Mouse (Mus musculus): ENCODE measurements around the gene Prkce. TPM values are rescaled to one million over a fixed set of nuclear protein-coding genes. Genes with fewer than 3 reads are reported as not detected.

The Prkce gene
- polyA plus RNA-seq, 1 experiment from 2014 or later = 48.0 TPM

DNA sequence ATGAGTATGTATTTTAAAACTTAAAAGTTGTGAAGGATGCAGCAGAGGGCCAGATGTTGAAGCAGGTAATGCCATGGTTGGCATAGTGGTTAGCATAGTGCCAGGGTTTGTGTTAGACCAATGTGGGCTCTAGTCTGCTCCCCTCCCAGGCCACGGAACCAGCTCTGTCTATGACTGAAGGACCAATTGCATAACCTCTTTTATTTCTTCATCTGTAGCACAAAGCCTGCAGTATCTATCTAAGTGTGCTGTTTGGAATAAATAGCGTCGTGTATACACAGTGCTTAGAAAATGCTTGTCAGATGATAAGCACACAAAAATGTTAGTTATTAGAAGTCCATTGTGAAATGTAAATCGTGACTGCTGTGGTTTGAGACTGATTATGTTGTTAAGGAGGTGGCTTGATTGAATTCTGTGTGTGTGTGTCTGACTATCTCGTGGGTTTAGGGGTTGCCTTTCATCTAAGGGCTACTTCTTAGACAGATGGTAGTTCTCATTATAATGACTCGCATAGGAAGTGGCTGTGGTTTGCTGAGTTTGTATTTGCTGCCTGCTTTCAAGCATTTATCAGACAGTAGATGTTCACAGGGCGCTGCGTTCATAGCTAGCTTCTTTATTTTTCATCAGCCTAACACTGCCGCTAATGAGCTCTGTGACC, 17.1 kb downstream of the Prkce start:
- no peak overlapping the region for H3K9ac ChIP-seq (replicated peaks)
- H3K9me3 ChIP-seq (replicated peaks) = no peaks in the 10 kb centered on the region
- H3K4me3 ChIP-seq (replicated peaks) = no peak overlapping the region
- H3K4me1 ChIP-seq = peaks cover 14% of the 10 kb centered on the region
- no peak overlapping the region for H3K4me2 ChIP-seq
- 68% methylated on average over 9 of the region's 9 CpGs for WGBS
- no peaks in the 10 kb centered on the region for H3K27me3 ChIP-seq (replicated peaks)
- no peak overlapping the region for H3K27ac ChIP-seq (replicated peaks)
- ATAC-seq (ENCODE audit: low FRiP score) = no peak
- no peaks in the 10 kb centered on the region for H3K36me3 ChIP-seq

- no peaks in the 10 kb centered on the region for H3K36me3 ChIP-seq
- no peak overlapping the region for H3K9ac ChIP-seq (replicated peaks)
- H3K4me2 ChIP-seq = no peak overlapping the region
- no peaks in the 10 kb centered on the region for H3K9me3 ChIP-seq (replicated peaks)
- H3K27me3 ChIP-seq (replicated peaks) = no peaks in the 10 kb centered on the region
- WGBS = 51% methylated on average over 7 of the region's 7 CpGs
- ATAC-seq (ENCODE audit: low FRiP score) = no peak
- H3K4me1 ChIP-seq = peaks cover 14% of the 10 kb centered on the region
- no peak overlapping the region for H3K27ac ChIP-seq (replicated peaks)
- no peak overlapping the region for H3K4me3 ChIP-seq (replicated peaks)
Observed at GRCm38 (mm10) chr17:86185584-86185983, 18.0 kb downstream of the Prkce start.

DNA sequence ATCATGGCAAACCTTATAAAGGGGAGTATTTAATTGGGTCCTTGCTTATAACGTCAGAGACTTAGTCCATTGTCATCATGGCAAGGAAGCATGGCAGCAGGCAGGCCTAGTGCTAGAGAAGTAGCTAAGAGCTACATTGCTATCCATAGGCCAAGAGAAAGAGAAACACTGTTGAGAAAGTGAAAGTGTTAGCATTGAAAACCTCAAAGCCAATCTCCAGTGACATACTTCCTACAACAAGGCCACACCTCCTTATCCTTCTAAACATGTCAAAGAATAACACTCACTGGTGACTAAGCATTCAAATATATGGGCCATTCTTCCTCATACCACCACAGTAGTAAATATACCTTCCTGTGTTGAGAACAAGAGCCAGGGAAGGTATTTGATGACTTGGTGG, 20.2 kb downstream of the Prkce start:
- 82% methylated on average over 1 of the region's 1 CpGs for WGBS
- ATAC-seq (ENCODE audit: low FRiP score) = no peak
- Histone ChIP-seq H3K4me2 (no peak overlapping the region), H3K4me1 (peaks cover 20% of the 10 kb centered on the region), H3K9ac (replicated peaks) (no peak overlapping the region), H3K36me3 (no peaks in the 10 kb centered on the region), H3K4me3 (replicated peaks) (no peak overlapping the region), H3K27ac (replicated peaks) (no peak overlapping the region), H3K27me3 (replicated peaks) (no peaks in the 10 kb centered on the region), H3K9me3 (replicated peaks) (no peaks in the 10 kb centered on the region)

GRCm38 (mm10) chr17:86193979-86194378, 26.4 kb downstream of the Prkce start:
- Histone ChIP-seq H3K9me3 (replicated peaks) (no peaks in the 10 kb centered on the region), H3K4me1 (peaks cover 6% of the 10 kb centered on the region; the same call in 1 of the 2 replicates), H3K9ac (replicated peaks) (no peak overlapping the region), H3K27ac (replicated peaks) (no peak overlapping the region), H3K27me3 (replicated peaks) (no peaks in the 10 kb centered on the region), H3K4me2 (no peak overlapping the region), H3K4me3 (replicated peaks) (no peak overlapping the region), H3K36me3 (no peaks in the 10 kb centered on the region)
- no peak for ATAC-seq (ENCODE audit: low FRiP score)
- 89% methylated on average over 6 of the region's 6 CpGs for WGBS

DNA sequence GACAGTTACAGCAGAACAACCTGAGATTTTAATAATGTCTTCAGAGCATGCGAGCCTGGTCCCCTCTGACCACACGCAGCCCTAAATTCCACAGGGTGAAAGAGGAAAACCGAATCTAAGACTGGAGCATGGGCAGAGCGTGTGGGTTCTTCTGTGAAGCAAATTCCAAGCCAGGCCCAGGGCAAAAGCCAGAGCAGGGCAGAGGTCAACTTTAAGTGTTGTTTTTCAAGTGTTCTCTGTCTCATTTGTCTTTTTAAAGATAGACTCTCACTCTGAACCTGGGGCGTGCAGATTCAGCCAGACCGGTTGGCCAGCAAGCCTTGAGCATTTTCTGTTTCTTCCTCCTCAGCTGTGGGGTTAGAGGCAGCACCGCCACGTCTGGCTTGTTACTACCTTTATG, 27.3 kb downstream of the Prkce start:
- Histone ChIP-seq H3K27me3 (replicated peaks) (no peaks in the 10 kb centered on the region), H3K4me2 (no peak overlapping the region), H3K4me3 (replicated peaks) (no peak overlapping the region), H3K4me1 (peaks cover 6% of the 10 kb centered on the region; the same call in 1 of the 2 replicates), H3K27ac (replicated peaks) (no peak overlapping the region), H3K36me3 (no peaks in the 10 kb centered on the region), H3K9me3 (replicated peaks) (no peaks in the 10 kb centered on the region), H3K9ac (replicated peaks) (no peak overlapping the region)
- no peak for ATAC-seq (ENCODE audit: low FRiP score)
- 88% methylated on average over 8 of the region's 8 CpGs for WGBS

GRCm38 (mm10) chr17:86198496-86199465, 31.2 kb downstream of the Prkce start:
- Histone ChIP-seq H3K36me3 (no peaks in the 10 kb centered on the region), H3K4me2 (no peak overlapping the region), H3K9me3 (replicated peaks) (no peaks in the 10 kb centered on the region), H3K4me1 (peaks cover 14% of the 10 kb centered on the region), H3K4me3 (replicated peaks) (no peak overlapping the region), H3K27ac (replicated peaks) (no peak overlapping the region), H3K27me3 (replicated peaks) (no peaks in the 10 kb centered on the region), H3K9ac (replicated peaks) (no peak overlapping the region)
- ATAC-seq (ENCODE audit: low FRiP score) = no peak
- 81% methylated on average over 16 of the region's 16 CpGs for WGBS

DNA sequence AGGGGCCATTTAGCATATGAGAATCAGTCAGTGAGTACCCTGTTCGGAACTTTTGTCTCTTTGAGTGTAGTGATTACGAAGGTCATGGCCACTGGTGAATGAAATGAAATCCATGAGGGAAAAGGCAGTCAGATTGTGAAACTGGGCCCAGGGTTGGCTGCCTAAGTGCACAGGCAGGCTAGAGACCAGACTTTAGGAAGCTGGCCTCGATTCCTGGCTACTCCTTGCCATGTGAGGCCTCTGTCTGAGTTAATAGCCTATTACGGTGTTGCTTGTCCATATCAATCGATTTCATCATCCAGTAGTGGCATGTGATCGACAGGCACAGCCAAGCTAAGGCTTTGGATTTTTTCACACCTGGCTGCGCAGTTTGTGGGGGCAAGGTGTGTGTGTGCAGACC, 34.4 kb downstream of the Prkce start:
- ATAC-seq (ENCODE audit: low FRiP score) = no peak

GRCm38 (mm10) chr17:86202972-86203371, 35.4 kb downstream of the Prkce start:
- ATAC-seq (ENCODE audit: low FRiP score) = no peak
- Histone ChIP-seq H3K9me3 (replicated peaks) (no peaks in the 10 kb centered on the region), H3K4me1 (peaks cover 29% of the 10 kb centered on the region), H3K9ac (replicated peaks) (no peak overlapping the region), H3K4me3 (replicated peaks) (no peak overlapping the region), H3K36me3 (no peaks in the 10 kb centered on the region), H3K27ac (replicated peaks) (no peak overlapping the region), H3K27me3 (replicated peaks) (no peaks in the 10 kb centered on the region), H3K4me2 (no peak overlapping the region)
- WGBS = 93% methylated on average over 6 of the region's 6 CpGs

More for the DNA sequence above, 34.4 kb downstream of the Prkce start:
- H3K4me1 ChIP-seq = peaks cover 29% of the 10 kb centered on the region
- WGBS = 87% methylated on average over 7 of the region's 7 CpGs
- H3K27me3 ChIP-seq (replicated peaks) = no peaks in the 10 kb centered on the region
- no peaks in the 10 kb centered on the region for H3K9me3 ChIP-seq (replicated peaks)
- H3K4me2 ChIP-seq = no peak overlapping the region
- H3K36me3 ChIP-seq = no peaks in the 10 kb centered on the region
- no peak overlapping the region for H3K27ac ChIP-seq (replicated peaks)
- H3K4me3 ChIP-seq (replicated peaks) = no peak overlapping the region
- H3K9ac ChIP-seq (replicated peaks) = no peak overlapping the region

DNA sequence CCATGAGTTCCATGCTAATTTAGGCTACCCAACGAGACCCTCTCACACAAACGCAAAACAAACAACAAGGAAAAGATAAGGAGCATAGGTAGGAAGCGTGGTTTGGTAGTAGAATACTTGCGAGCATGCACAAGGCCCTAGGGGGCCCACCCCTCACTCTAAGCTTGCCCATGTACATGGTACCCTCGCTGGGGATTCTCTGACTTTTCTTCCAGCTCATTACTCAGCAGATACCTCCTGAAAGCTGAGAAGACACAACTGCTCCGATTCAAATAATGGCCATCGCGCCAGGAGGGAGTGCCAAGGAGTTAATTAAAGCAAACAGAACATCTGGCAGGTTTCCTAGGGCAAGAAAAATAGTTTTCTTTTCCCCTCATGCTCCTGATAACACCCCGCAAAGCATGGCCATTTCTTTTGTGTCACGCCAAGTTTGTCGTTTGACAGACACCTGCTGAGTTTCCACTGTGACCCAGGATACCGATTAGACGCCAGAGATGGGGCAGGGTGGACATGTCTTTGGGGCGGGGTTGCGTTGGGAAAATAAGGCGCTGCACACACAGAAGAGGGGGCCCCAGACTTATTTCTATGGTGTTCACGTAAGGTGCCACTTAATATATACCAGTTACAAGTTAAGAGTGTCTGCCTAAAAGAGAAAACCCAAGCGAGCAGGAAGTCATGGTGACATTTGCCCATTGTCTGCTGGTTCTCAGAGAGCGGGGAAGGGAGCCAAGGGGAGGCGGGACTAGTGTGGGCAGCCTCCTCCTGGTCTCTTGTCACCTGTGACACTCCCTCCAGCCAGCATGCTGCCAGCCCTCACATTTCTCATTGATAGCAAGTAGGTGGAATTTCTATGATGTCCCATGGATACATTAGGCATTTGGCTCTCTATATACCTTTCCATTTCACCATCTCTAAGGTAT, 36.2 kb downstream of the Prkce start:
- Histone ChIP-seq H3K9me3 (replicated peaks) (no peaks in the 10 kb centered on the region), H3K27me3 (replicated peaks) (no peaks in the 10 kb centered on the region), H3K4me3 (replicated peaks) (no peak overlapping the region), H3K9ac (replicated peaks) (no peak overlapping the region), H3K4me2 (no peak overlapping the region), H3K4me1 (peaks cover 29% of the 10 kb centered on the region), H3K36me3 (no peaks in the 10 kb centered on the region), H3K27ac (replicated peaks) (no peak overlapping the region)
- ATAC-seq (ENCODE audit: low FRiP score) = no peak; the same call in 1 of the 2 replicates
- 59% methylated on average over 20 of the region's 20 CpGs for WGBS

DNA sequence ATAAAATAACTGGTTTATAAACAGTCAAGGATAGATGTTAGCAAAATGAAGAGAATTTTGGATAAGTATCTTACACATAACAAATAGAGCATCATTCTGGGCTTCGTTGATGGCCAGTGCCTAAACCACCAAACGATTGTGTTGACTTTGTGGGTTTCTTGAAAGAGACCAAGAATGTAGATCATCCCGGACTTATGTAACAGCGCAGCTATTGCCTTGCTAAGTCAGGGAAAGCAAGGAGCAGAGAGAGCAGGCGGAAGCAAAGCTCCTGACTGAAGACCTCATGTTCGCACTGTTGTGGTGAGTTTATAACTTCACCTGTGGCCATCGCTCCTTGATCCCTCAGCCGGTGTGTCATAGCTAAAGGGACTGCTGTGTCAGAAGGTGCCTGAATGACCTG, 38.7 kb downstream of the Prkce start:
- no peaks in the 10 kb centered on the region for H3K36me3 ChIP-seq
- H3K4me3 ChIP-seq (replicated peaks) = no peak overlapping the region
- H3K27ac ChIP-seq (replicated peaks) = no peak overlapping the region
- no peak for ATAC-seq (ENCODE audit: low FRiP score)
- no peak overlapping the region for H3K9ac ChIP-seq (replicated peaks)
- no peaks in the 10 kb centered on the region for H3K9me3 ChIP-seq (replicated peaks)
- H3K4me1 ChIP-seq = peaks cover 26% of the 10 kb centered on the region
- H3K4me2 ChIP-seq = no peak overlapping the region
- no peaks in the 10 kb centered on the region for H3K27me3 ChIP-seq (replicated peaks)
- WGBS = 91% methylated on average over 8 of the region's 8 CpGs

DNA sequence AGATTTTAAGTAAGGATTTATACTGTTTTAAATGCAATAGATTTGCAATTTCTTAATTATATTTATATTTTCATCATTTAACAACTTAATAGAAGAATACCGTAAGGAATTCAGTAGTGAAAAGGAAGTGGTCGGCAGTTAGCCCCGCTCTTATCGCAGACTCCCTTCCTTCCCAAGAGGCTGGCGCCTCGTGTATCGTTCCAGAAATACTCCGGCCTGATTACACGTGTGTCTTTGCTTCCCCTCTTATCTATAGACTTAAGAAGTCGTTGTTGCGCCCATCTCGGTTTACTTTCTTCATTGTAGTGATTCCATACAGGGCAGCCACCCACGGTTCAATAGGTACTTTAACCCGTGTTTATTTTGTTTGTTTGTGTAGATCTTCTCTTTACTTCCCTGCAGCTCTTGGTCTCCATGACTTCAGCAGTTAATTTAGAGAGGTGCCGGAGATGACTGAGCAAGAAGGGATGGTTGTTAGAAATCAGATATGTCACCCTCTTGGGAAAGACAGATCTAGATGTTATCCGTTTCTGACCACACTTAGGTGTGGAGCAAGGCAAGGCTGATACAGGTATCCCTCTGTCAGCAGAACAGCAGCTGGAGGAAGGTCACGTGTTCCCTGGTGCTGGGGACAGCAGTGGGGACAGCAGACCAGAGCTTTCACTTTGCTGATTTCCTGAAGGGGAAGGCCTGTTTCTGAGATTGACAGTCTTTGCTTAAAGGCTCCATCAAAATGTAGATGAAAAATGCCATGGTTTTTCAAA, 40.7 kb downstream of the Prkce start:
- Histone ChIP-seq H3K9me3 (replicated peaks) (no peaks in the 10 kb centered on the region), H3K27ac (replicated peaks) (no peak overlapping the region), H3K36me3 (no peaks in the 10 kb centered on the region), H3K9ac (replicated peaks) (no peak overlapping the region), H3K4me1 (peaks cover 20% of the 10 kb centered on the region), H3K4me2 (no peak overlapping the region), H3K4me3 (replicated peaks) (no peak overlapping the region), H3K27me3 (replicated peaks) (no peaks in the 10 kb centered on the region)
- no peak for ATAC-seq (ENCODE audit: low FRiP score)
- 89% methylated on average over 17 of the region's 17 CpGs for WGBS
